ENCODE assay signal across 22 mouse cellular contexts in the genomic region with DNA sequence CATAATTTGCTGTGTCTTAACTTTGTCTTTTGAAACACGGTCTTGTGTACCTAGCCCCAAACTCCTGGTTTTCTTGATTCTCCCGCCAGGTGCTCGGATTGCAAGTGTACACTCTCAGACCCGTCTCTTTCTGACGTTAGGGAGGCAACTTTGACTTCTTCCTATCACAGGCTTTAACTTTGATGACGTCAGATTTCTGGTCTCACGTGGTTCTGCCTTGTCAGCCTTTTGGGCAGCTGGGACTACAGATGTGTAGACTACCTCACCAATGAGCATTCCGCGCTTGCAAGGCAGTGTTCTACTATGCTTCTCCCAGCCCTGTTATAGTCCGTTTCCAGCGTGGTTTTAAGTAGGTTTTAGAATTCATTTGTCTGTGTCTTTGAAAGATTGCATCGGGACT.
DNase-seq lines count a peak whose midpoint lies in the region; ATAC-seq lines count a peak whose summit lies in the region.
"Had no signal": no experiment of that assay in that cellular context is flagged by ENCODE, and none has a peak within 500 bp of the region (broad histone marks: within the 10 kb centered on the region; RNA-seq: fewer than 3 reads in every experiment).

No protein-coding gene starts in this region.

- intact Hi-C loops in heart, postnatal 10 days (cut with DNase I): no loop called here

- ATAC-seq in erythroblast, adult 5-6 weeks (replicated peaks; ENCODE audit: low FRiP score, poor library complexity, severe bottlenecking): no peak
- ATAC-seq: activated CD4-positive, CD25-positive, alpha-beta regulatory T cell, adult 4 months; CD4-positive, CD25-positive, alpha-beta regulatory T cell, adult 4 months; forebrain, embryonic 13.5 days; forebrain, embryonic 15.5 days; Patski had no signal

- peak; percentile 75 for DNase-seq in heart, adult 11 months
- DNase-seq in heart, postnatal 10 days: no peak
- DNase-seq in R1 (ENCODE audit: low read depth, low spot score): peak; percentile 77
- DNase-seq in adipocyte (ENCODE audit: low spot score): no peak
- DNase-seq: adrenal gland, adult 2 months; adrenal gland, postnatal 10 days; adrenal gland, postnatal 25 days; B cell, adult 2 months; cerebellum, adult 11 months; cerebellum, adult 18-20 months; cerebellum, adult 8-10 months; cerebellum, adult 9-11 months; cerebellum, postnatal 14 days; cerebellum, postnatal 36 days; embryo, embryonic 11 days; forebrain, postnatal 0 days had no signal

Comparison
In these comparisons a context has a peak if more than half of its experiments do, and no peak if none do; other contexts are left out.
1. DNase-seq: peak in heart, adult 11 months (single experiment) and R1 (single experiment); none in heart, postnatal 10 days (0 of 2) and adipocyte (single experiment).